9 mouse cellular contexts compared by ENCODE assay signal in genomic region chr9:40784374-40784967, GRCm38 (mm10). TPM values are rescaled to one million over a fixed set of nuclear protein-coding genes. Genes with fewer than 3 reads are reported as not detected.
DNase-seq lines count a peak whose midpoint lies in the region; ATAC-seq and TF ChIP-seq lines count a peak whose summit lies in the region.
"Had no signal": no experiment of that assay in that cellular context is flagged by ENCODE, and none has a peak within 500 bp of the region (broad histone marks: within the 10 kb centered on the region; RNA-seq: fewer than 3 reads in every experiment).

No protein-coding gene starts in this region.

- H3K36me3 ChIP-seq in kidney, embryonic 14.5 days (ENCODE audit: control insufficient read depth, insufficient read depth, low read length): peaks cover 4% of the 10 kb centered on the region; the same call in 1 of the 2 replicates
- no peaks in the 10 kb centered on the region for H3K36me3 ChIP-seq in hindbrain, embryonic 16.5 days (ENCODE audit: control insufficient read depth, insufficient read depth, low read length)
- H3K36me3 ChIP-seq in midbrain, postnatal 0 days (ENCODE audit: insufficient read depth, low read length): peaks cover 4% of the 10 kb centered on the region; the same call in 1 of the 2 replicates
- H3K36me3 ChIP-seq: G1E had no signal

- no peak overlapping the region for H3K9ac ChIP-seq in kidney, embryonic 14.5 days (ENCODE audit: low read depth, low read length)
- peak overlapping the region; percentile 48 for H3K9ac ChIP-seq in hindbrain, embryonic 16.5 days (ENCODE audit: low read depth, low read length)
- 0 out of 2 replicates have a peak overlapping the region, but pooled peaks have one; percentile 39 for H3K9ac ChIP-seq in midbrain, postnatal 0 days (replicated peaks; ENCODE audit: low read length, poor library complexity, severe bottlenecking)

- no peak for ATAC-seq in kidney, embryonic 14.5 days (ENCODE audit: low FRiP score, low TSS enrichment)
- ATAC-seq in hindbrain, embryonic 16.5 days: peak; percentile 59
- 0 out of 2 replicates have a peak, but pooled peaks have one; percentile 58 for ATAC-seq in midbrain, postnatal 0 days (ENCODE audit: low FRiP score)
- ATAC-seq in activated CD4-positive, CD25-positive, alpha-beta regulatory T cell, adult 4 months: no peak

- H3K4me3 ChIP-seq in kidney, embryonic 14.5 days (ENCODE audit: low read length): no peak overlapping the region
- H3K4me3 ChIP-seq in hindbrain, embryonic 16.5 days (ENCODE audit: low read length): no peak overlapping the region
- H3K4me3 ChIP-seq in midbrain, postnatal 0 days (ENCODE audit: low read depth, low read length): no peak overlapping the region

- peaks cover 7% of the 10 kb centered on the region for H3K4me1 ChIP-seq in kidney, embryonic 14.5 days (ENCODE audit: control insufficient read depth, insufficient read depth, low read length)
- H3K4me1 ChIP-seq in hindbrain, embryonic 16.5 days (ENCODE audit: control insufficient read depth, insufficient read depth, low read depth, low read length): peaks cover 17% of the 10 kb centered on the region
- 0 out of 2 replicates have a peak, but pooled peaks cover 9% of the 10 kb centered on the region for H3K4me1 ChIP-seq in midbrain, postnatal 0 days (ENCODE audit: insufficient read depth, low read length)

- H3K4me2 ChIP-seq in kidney, embryonic 14.5 days (replicated peaks; ENCODE audit: low read depth, low read length): no peak overlapping the region
- peak overlapping the region; percentile 23 for H3K4me2 ChIP-seq in hindbrain, embryonic 16.5 days (ENCODE audit: low read length)
- H3K4me2 ChIP-seq in midbrain, postnatal 0 days (ENCODE audit: low read depth, low read length, poor library complexity, severe bottlenecking): no peak overlapping the region

- no peak for DNase-seq in kidney, postnatal 36 days
- DNase-seq in embryo, embryonic 10.5 days (ENCODE audit: low spot score): peak; percentile 74
- DNase-seq in midbrain, postnatal 0 days (ENCODE audit: low spot score): peak; percentile 68
- no peak for DNase-seq in urinary bladder, adult 18-20 months (ENCODE audit: low spot score in 2 of 2)
- DNase-seq in frontal cortex, postnatal 10 days (ENCODE audit: low spot score in 2 of 2): no peak

- WGBS in kidney, embryonic 14.5 days: 14% methylated on average over 9 of the region's 9 CpGs
- 10% methylated on average over 9 of the region's 9 CpGs for WGBS in hindbrain, embryonic 16.5 days
- WGBS in midbrain, postnatal 0 days: 9% methylated on average over 9 of the region's 9 CpGs

- H3K27me3 ChIP-seq in kidney, embryonic 14.5 days (ENCODE audit: control insufficient read depth, insufficient read depth, low read length): no peaks in the 10 kb centered on the region
- no peaks in the 10 kb centered on the region for H3K27me3 ChIP-seq in hindbrain, embryonic 16.5 days (replicated peaks; ENCODE audit: control insufficient read depth, insufficient read depth, low read length)
- H3K27me3 ChIP-seq in midbrain, postnatal 0 days (ENCODE audit: insufficient read depth, low read length): no peaks in the 10 kb centered on the region

- no peaks in the 10 kb centered on the region for H3K9me3 ChIP-seq in kidney, embryonic 14.5 days (ENCODE audit: control insufficient read depth, low read length)
- H3K9me3 ChIP-seq in hindbrain, embryonic 16.5 days (ENCODE audit: control insufficient read depth, low read length): no peaks in the 10 kb centered on the region
- no peaks in the 10 kb centered on the region for H3K9me3 ChIP-seq in midbrain, postnatal 0 days (ENCODE audit: low read length)
- H3K9me3 ChIP-seq: G1E had no signal

- TF ChIP-seq CTCF in midbrain, postnatal 0 days (IDR thresholded peaks at IDR 0.05): no peak

- H3K27ac ChIP-seq in kidney, embryonic 14.5 days (ENCODE audit: low read depth, low read length): peak overlapping the region; percentile 65
- H3K27ac ChIP-seq in hindbrain, embryonic 16.5 days (ENCODE audit: low read depth, low read length): peak overlapping the region; percentile 46
- peak overlapping the region; percentile 64 for H3K27ac ChIP-seq in midbrain, postnatal 0 days (ENCODE audit: low read depth, low read length)

RNA-seq across cellular contexts. Expression of gene Hspa8, which starts 16.3 kb away (rescaled TPM):
- 2,147 and 3,036 TPM in 2 replicates for polyA plus RNA-seq in kidney, embryonic 14.5 days (2014; fragmentation: Nextera tagmentation; extraction: Ambion mirVana)
- 3,309 and 3,384 TPM in 2 replicates for polyA plus RNA-seq in hindbrain, embryonic 16.5 days (2015; fragmentation: Nextera tagmentation; extraction: Ambion mirVana)
- total RNA-seq in midbrain, postnatal 0 days (2014; rRNA removed): 3,665 and 4,346 TPM in 2 replicates
- polyA plus RNA-seq in midbrain, postnatal 0 days (2015; fragmentation: Nextera tagmentation; extraction: Ambion mirVana): 2,467 and 2,499 TPM in 2 replicates
- polyA plus RNA-seq in activated CD4-positive, CD25-positive, alpha-beta regulatory T cell, adult 4 months (2017; shearing (Covaris generic)): 1,000 to 10,000 TPM; 3,239 to 3,330 TPM

Comparison
In these comparisons a context has a peak if more than half of its experiments do, and no peak if none do; other contexts are left out.
1. ATAC-seq: peak in hindbrain, embryonic 16.5 days (single experiment) and midbrain, postnatal 0 days (single experiment); none in kidney, embryonic 14.5 days (single experiment) and activated CD4-positive, CD25-positive, alpha-beta regulatory T cell, adult 4 months (single experiment).
2. DNase-seq: peak in embryo, embryonic 10.5 days (single experiment) and midbrain, postnatal 0 days (single experiment); none in kidney, postnatal 36 days (0 of 2), urinary bladder, adult 18-20 months (0 of 2) and frontal cortex, postnatal 10 days (0 of 2).
3. Peak in every context shown above with its lines, with median percentiles within 50 percentile points of each other: H3K27ac ChIP-seq.